Mouse (Mus musculus) heart, postnatal 0 days (tissue): ENCODE results near the gene Selenoh. TPM values are rescaled to one million over a fixed set of nuclear protein-coding genes. Genes with fewer than 3 reads are reported as not detected.
"Not testable (repeated sequence)": the region's sequence is repeated elsewhere in the genome, so short reads cannot be mapped to it uniquely, and the experiment has no call there.

ENCODE experiments used
- ATAC-seq: fragments of 200-750 bp; cut with Nextera tagmentation; 2 replicates; pipeline ENCODE4 v1.8.0; 2017; ENCODE audit warnings: low read depth, moderate number of reproducible peaks, moderate library complexity; ENCODE audit not compliant: insufficient read depth
- DNase-seq: peaks from one replicate; pipeline ENCODE4 v3.0.0-alpha.2; 2016; ENCODE audit warnings: low spot score
- H3K27ac ChIP-seq: fragments of 300-500 bp; sonication (generic); 2 replicates; pipeline ENCODE4 v1.5.1; 2014; ENCODE audit warnings: low read depth, mild to moderate bottlenecking
- H3K27me3 ChIP-seq: fragments of 300-500 bp; sonication (generic); 2 replicates; pipeline ENCODE4 v1.6.1; 2014; ENCODE audit warnings: low read length, mixed read lengths; ENCODE audit not compliant: control insufficient read depth, insufficient read depth
- H3K36me3 ChIP-seq: fragments of 300-500 bp; sonication (generic); replicated peaks from 2 replicates; pipeline ENCODE4 v1.6.1; 2014; ENCODE audit warnings: low read length, mixed read lengths; ENCODE audit not compliant: control insufficient read depth, insufficient read depth
- H3K4me1 ChIP-seq: fragments of 300-500 bp; sonication (generic); 2 replicates; pipeline ENCODE4 v1.6.1; 2014; ENCODE audit warnings: antibody characterized with exemption; ENCODE audit not compliant: control insufficient read depth, insufficient read depth
- H3K4me2 ChIP-seq: fragments of 300-500 bp; sonication (generic); 2 replicates; pipeline ENCODE4 v1.6.1; 2014; ENCODE audit warnings: low read depth, mild to moderate bottlenecking, low read length, moderate library complexity
- H3K4me3 ChIP-seq: fragments of 300-500 bp; sonication (generic); 2 replicates; pipeline ENCODE4 v1.5.1; 2014; ENCODE audit warnings: low read depth, low read length
- H3K9ac ChIP-seq: fragments of 300-500 bp; sonication (generic); replicated peaks from 2 replicates; pipeline ENCODE4 v1.6.1; 2014; ENCODE audit warnings: low read depth, low read length, mixed read lengths
- H3K9me3 ChIP-seq: fragments of 300-500 bp; sonication (generic); replicated peaks from 2 replicates; pipeline ENCODE4 v1.6.1; 2016; ENCODE audit warnings: low read length; ENCODE audit not compliant: control insufficient read depth
- CTCF ChIP-seq: IDR thresholded peaks from 2 replicates; pipeline ENCODE4 v1.5.1; 2016; ENCODE audit warnings: antibody characterized with exemption, control low read depth, low read depth
- EP300 ChIP-seq: IDR thresholded peaks from 2 replicates; pipeline ENCODE4 v1.6.1; 2016; ENCODE audit warnings: antibody characterized with exemption, low read depth
- WGBS: fragments of 180-500 bp; shearing (Covaris S2); extraction: QIAGEN DNeasy Blood & Tissue Kit; methylation state at CpG from one replicate; pipeline ENCODE4 v1.1.7; 2014; 5-methylcytosine and 5-hydroxymethylcytosine counted together
- polyA plus RNA-seq: library from polyadenylated mRNA; unstranded; fragments of >200 nt; fragmentation: Nextera tagmentation; extraction: Ambion mirVana; gene quantifications from 2 replicates; pipeline ENCODE4 v1.2.1, GENCODE M21; 2015
- total RNA-seq: library from RNA; depleted of rRNA; stranded (reverse); fragments of >200 nt; gene quantifications from 2 replicates; pipeline ENCODE4 v1.2.3, GENCODE M21; 2014; ENCODE audit warnings: low replicate concordance

Selenoh gene
- total and polyA plus RNA-seq, 2 experiments from 2014 or later = 149 to 240 TPM

DNA sequence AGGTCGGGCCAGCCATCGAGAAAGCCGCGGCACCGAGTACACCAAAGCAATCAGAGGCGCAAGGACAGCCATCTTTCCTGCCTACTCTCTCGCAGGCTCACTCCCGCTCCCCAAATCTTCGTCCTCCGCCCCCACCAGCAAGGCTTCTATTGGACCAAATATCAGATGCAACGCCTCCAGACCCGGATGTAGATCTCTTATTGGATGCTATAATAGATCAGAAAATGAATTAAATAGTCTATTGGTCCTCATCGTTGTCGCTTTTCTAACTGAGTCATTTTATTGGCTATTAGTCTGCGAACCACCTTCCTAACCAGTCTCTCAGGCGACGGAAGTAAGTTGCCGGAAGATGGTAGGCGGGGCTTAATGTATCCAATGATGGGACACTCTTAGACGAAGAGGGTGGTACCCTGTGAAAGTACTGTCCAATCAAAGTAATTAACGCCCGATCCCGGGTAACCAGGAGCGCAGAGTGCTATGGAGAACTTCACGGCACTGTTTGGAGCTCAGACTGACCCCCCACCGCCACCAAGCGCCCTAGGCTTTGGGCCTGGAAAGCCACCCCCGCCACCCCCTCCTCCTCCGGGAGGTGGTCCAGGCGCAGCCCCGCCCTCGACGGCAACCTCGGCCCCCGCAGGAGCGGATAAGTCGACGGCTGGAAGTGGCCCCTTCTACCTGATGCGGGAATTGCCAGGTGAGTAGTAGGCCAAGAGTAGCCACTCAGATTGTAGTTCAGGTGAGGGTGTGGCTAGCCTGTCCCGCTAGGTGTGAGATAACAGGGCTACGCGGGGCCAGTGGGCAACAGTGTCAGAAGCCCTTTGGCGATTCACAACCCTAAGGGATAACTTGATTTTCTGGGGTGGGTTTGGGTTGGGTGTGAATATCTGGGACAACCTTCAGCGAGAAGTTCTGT lies 7.7 kb upstream of the Selenoh start, which contains the start of the genes Gm28635 and Med19:
Gene Gm28635, minus strand, starts transcription at position 74 of the 913 bp plus-strand sequence.
Gene Med19, plus strand, starts transcription at position 435 of the 913 bp plus-strand sequence.
- peak; percentile 99 for ATAC-seq
- H3K9me3 ChIP-seq = no peaks in the 10 kb centered on the region
- peak; percentile 71 for TF ChIP-seq EP300
- TF ChIP-seq CTCF = no peak; the same call in 1 of the 2 replicates
- peaks cover 31% of the 10 kb centered on the region for H3K36me3 ChIP-seq
- H3K4me2 ChIP-seq = peak within 1 kb of the TSS; percentile 92
- H3K4me3 ChIP-seq = peak within 1 kb of the TSS; percentile 90
- no peaks in the 10 kb centered on the region for H3K27me3 ChIP-seq
- under 1% methylated on average over 44 of the region's 44 CpGs for WGBS
- DNase-seq = peak; percentile 100
- H3K9ac ChIP-seq = peak within 1 kb of the TSS; percentile 85
- peaks cover 17% of the 10 kb centered on the region; the same call in 1 of the 2 replicates for H3K4me1 ChIP-seq
- peak within 1 kb of the TSS; percentile 63 for H3K27ac ChIP-seq

DNA sequence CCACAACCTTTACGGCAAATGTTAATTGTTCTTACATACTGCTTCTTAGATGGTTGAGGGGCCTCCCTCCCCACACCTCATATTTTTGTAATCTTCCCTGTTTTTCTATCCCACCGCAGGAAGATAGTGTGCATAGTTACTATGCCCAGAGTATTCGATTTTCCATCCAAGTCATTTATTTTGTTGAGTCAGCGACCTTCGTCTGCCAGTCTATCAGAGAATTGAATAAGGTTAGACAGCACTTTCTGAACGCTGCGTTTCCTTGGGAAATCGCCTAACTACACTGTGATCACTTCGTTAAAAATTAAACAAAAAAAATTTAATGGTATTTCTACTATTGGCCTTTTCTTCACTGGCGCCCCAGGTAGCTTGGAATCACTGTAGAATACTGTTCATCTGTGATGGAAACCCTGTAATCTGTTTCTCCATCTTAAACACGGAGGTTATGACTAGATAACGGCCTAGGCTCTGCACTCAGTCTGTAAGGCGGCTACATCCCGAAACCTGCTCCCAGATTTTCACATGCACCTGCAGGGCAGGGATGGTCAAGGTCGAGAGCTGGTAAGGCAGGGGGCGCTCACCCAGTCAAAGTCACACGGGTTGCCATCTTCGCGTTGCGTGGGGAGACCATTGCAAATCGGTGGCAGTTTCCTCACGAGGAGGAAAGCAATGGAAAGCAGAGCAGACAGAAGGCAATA lies 6.8 kb upstream of the Selenoh start:
- peak overlapping the region; percentile 90 for H3K4me3 ChIP-seq
- H3K4me2 ChIP-seq = peak overlapping the region; percentile 79
- TF ChIP-seq EP300 (no peak), CTCF (peak; percentile 40; the same call in 1 of the 2 replicates)
- H3K27ac ChIP-seq = peak overlapping the region; percentile 61
- peak; percentile 37 for ATAC-seq
- DNase-seq = peak; percentile 58
- peaks cover 38% of the 10 kb centered on the region for H3K36me3 ChIP-seq
- peaks cover 17% of the 10 kb centered on the region; the same call in 1 of the 2 replicates for H3K4me1 ChIP-seq
- WGBS = 5% methylated on average over 22 of the region's 22 CpGs
- H3K27me3 ChIP-seq = no peaks in the 10 kb centered on the region
- peak overlapping the region; percentile 65 for H3K9ac ChIP-seq
- H3K9me3 ChIP-seq = no peaks in the 10 kb centered on the region

DNA sequence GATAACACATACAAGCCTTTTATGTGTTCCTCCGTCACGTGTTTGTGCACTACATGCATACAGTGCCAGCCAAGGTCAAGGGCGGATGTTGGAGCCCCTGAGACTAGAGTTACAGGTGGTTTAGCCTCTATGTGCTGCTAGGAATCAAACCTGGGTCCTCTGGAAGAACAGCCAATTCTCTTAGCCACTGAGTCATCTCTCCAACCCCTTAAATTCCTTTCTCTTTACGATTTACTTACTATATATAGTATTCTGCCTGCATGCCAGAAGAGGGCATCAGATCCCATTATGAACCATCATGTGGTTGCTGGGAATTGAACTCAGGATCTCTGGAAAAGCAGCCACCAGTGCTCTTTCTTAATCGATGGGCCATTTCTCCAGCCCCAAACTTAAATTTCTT lies 965 bp upstream of the Selenoh start:
- not testable (repeated sequence) for H3K27me3 ChIP-seq, H3K9me3 ChIP-seq, H3K4me2 ChIP-seq, H3K9ac ChIP-seq, DNase-seq, H3K4me3 ChIP-seq, ATAC-seq
- peak overlapping the region; percentile 80; the same call in 1 of the 2 replicates for H3K27ac ChIP-seq
- 62% methylated on average over 4 of the region's 5 CpGs for WGBS
- peaks cover 11% of the 10 kb centered on the region; the same call in 1 of the 2 replicates for H3K4me1 ChIP-seq
- peaks cover 39% of the 10 kb centered on the region for H3K36me3 ChIP-seq

DNA sequence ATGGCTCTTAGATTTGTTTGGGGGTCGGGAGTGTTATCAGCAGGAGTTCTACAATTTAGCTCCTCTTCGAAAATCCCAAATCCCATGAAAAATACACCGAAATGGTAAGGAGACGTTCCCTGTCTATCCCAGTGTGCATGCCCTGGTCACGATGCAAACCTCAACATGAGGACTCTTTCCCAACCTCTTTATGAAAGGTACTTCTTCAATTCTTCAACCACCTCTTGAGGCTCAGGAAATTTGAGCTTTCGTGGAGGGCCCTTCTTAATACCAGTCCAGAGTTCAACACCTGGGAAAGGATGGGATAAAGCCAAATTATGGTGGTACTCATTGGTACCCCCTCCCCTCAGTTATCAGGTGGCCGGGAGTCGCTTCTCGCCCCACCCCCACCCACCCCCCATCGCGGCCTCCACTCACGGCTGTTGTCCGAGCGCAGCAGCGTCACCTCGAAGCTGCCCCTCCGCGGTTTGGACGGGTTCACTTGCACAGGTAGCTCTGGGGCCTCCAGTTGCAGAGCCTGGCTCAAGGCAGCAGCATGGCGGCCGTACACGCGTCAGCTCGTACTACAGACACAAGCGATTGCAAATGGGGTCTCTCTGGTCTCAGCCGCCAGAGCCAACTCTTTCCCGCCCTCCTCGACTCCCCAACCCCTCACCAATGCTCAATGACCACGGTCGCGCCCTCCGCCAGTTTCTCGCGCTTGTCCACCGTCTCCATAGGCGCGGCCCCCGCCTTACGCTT lies 572 bp downstream of the Selenoh start:
- no peak for TF ChIP-seq EP300
- no peak for TF ChIP-seq CTCF
- ATAC-seq (peak; percentile 57), DNase-seq (no peak)
- Histone ChIP-seq H3K9ac (peak overlapping the region; percentile 84), H3K27me3 (no peaks in the 10 kb centered on the region), H3K4me3 (peak overlapping the region; percentile 93), H3K9me3 (no peaks in the 10 kb centered on the region), H3K27ac (peak overlapping the region; percentile 80), H3K36me3 (peaks cover 25% of the 10 kb centered on the region), H3K4me1 (peaks cover 11% of the 10 kb centered on the region; the same call in 1 of the 2 replicates), H3K4me2 (peak overlapping the region; percentile 78)
- 3% methylated on average over 38 of the region's 39 CpGs for WGBS

DNA sequence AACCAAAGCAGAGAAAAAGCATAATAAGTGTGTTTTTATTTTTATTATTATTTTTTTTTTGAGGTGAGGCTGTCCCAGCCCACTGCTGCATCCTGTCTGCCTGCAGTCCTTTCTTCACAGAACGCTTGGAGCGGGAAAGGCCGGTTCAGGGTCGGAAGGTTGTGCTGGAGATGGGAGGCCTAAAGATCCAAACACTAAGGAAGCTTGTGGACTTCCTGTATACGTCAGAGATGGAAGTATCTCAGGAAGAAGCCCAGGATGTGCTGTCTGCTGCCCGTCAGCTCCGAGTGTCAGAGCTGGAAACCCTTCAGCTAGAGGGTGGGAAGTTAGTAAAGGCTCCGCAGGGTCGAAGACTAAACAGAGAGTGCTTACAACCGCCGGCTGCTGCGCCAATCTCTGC lies 4.5 kb downstream of the Selenoh start:
- no peak overlapping the region for H3K4me3 ChIP-seq
- 40% methylated on average over 12 of the region's 12 CpGs for WGBS
- no peak for DNase-seq
- no peak overlapping the region for H3K4me2 ChIP-seq
- H3K36me3 ChIP-seq = no peaks in the 10 kb centered on the region; the same call in 1 of the 2 replicates
- peaks cover 9% of the 10 kb centered on the region; the same call in 1 of the 2 replicates for H3K4me1 ChIP-seq
- no peak for TF ChIP-seq EP300
- TF ChIP-seq CTCF = no peak
- ATAC-seq = no peak
- H3K9me3 ChIP-seq = no peaks in the 10 kb centered on the region
- H3K27me3 ChIP-seq = no peaks in the 10 kb centered on the region
- H3K27ac ChIP-seq = peak overlapping the region; percentile 70
- no peak overlapping the region for H3K9ac ChIP-seq
